Mouse (Mus musculus): Measurements from ENCODE around the gene Abcb5.

DNA sequence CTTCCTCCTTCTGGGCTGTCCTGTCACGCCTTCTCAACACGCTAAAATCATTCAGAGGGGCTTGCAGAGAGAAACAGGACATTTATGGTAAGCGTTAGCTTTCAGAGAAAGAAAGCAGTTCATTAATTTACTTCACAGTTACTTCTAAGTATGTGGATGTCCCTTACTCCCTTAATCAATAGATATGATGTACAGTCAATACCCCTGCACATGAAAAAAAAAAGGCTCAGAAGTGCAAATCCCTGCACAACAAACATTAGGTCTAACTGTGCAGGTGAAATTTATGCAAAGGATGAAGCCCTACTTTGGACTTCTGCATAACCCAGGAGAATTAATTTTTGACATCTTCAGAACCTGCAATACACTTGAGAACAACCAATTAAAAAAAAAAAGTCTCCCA lies 120.9 kb downstream of the Abcb5 start:
- no peak for TF ChIP-seq CTCF (IDR thresholded peaks at IDR 0.05; ENCODE audit: insufficient read depth, low read depth, low read length)
- TF ChIP-seq POLR2A (IDR thresholded peaks at IDR 0.05; ENCODE audit: insufficient read depth, low read depth, low read length): no peak

Data from olfactory bulb, adult 2 months (tissue).